Mouse (Mus musculus) left cerebral cortex, postnatal 25 days (tissue): ENCODE results near the gene Rufy4. TPM values are rescaled to one million over a fixed set of nuclear protein-coding genes. Genes with fewer than 3 reads are reported as not detected.
"Not testable (repeated sequence)": the region's sequence is repeated elsewhere in the genome, so short reads cannot be mapped to it uniquely, and the experiment has no call there.

Experiments used
- DNase-seq, 2 experiments: peaks; one replicate each; pipeline ENCODE4 v3.0.0; 2022; ENCODE audit warnings: low spot score in 2 of 2, mixed read lengths in 1 of 2
- intact Hi-C: fragments of 180-260 bp; cut with DNase I; formaldehyde crosslinking; loops from one replicate; pipeline ENCODE4 v1.15.1; 2025
- total RNA-seq, 2 experiments: library from RNA; stranded (reverse); gene quantifications; 2 replicates each; pipeline ENCODE4 v1.2.3; 2021

Rufy4 gene
- total RNA-seq, 2 experiments from 2014 or later: not detected

DNA sequence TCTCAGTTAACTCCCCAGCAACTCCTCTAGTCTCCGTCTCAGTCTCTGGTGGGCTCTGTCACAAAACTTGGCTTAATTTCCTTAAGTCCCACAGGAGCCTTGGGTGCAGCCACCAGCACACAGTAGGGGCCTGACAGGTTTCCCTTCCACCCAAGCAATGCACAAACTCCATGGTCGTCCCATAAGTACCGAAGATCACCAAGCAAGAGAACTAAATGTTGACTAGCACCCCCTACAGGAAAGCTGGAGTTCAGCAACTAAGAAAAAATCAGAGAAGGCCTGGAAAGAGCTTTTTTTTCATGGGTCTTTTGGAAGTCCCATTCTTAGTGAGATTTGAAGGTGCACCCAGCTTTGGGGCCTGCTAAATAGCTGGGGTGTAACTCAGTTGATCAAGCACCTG, 14.1 kb downstream of the Rufy4 start:
- DNase-seq: no peak
- intact Hi-C loops: no loop called here

DNA sequence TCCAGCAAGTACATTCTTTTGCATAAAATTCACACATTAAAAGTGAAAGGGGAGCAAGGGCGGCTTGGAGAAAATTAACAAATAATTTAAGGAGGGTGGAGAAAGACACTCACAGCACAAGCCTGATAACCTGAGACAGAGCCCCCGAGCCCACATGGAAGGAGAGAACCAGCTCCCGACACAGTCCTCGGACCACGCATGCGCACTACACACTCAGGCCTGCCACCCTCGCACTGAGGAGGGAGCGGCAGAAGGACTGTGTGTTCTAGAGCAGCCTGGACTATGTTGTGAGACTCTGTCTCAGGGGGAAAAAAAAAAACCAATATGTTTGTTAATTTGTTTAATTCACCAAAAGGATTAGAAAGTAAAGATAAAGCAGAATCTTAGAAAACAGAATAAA, 16.4 kb downstream of the Rufy4 start:
- intact Hi-C loops: no loop called here
- DNase-seq: no peak

DNA sequence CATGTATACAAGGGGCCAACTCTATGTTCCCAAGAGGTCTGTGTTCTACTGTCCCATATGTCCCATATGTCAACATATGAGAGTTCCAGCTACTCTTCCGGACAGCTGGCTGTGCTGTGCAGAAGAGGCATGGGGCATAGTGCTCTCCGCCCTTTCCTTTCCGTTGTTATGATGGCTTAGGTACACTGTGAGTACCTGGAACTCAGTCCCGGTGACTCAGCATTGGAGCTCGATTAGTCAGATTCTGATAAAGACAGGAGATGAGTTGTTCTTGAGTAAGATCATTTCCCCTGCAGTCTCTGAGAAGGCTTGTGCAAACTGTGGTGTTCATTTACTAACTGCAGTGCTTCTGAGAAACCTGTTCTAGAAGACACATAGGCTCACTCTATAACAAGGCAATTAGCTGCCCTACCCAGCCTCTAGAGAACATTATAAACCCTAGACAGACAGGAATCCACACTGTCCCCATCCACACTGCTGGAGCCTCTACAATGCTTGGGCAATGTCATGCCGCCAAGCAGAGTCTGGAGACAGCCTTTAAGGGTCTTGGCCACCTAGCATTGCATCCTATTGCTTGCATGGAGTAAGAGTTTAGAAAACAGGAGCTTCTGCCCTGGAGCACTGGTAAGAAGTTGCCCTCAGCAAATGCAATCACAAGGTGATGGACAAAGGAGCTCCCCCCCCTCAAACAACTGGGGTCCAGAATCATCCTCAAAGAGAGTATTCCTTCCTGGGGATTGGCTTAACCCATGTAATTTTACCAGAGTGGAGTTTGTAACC, 24.0 kb downstream of the Rufy4 start:
- intact Hi-C loops: no loop called here
- DNase-seq: no peak

DNA sequence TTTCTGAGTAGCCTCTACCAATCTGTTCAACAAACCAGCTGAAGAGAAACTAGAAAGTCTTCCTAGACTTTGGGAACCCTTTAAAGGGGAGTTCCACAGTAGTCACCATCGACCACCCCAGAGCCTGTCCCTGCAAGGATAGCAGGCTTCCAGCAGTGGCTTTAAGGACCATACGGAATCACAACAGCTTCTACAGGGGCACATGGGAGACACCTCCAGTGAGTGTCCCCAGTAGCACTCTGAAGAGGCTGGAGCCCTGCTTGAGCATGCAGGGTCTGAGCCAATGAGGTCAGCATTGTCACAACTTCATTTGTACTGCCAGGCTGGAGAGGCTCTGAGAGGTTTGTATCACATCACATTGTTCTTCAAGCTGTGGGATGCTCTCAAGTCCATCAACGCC, 24.8 kb downstream of the Rufy4 start:
- DNase-seq: no peak
- intact Hi-C loops: no loop called here

DNA sequence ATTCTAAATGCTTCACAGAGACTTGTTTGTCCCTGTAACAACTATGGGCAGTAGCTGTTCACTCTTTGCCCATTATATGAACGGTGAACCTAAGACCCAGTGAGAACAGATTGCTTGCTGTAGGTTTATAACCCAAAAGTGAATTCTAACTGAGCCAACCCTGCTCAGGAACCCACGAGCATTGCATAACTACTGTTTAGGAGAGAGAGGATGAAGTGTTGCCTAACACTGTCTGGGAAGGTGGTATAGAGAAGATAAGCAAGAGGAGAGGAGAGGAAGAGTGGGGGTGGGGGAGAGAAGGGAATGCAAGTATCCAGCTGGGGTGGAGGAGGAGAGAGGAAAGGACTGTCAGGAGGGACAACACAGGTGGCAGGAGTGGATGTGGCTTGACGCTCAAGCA, 25.8 kb downstream of the Rufy4 start:
- no peak for DNase-seq
- intact Hi-C loops: no loop called here

DNA sequence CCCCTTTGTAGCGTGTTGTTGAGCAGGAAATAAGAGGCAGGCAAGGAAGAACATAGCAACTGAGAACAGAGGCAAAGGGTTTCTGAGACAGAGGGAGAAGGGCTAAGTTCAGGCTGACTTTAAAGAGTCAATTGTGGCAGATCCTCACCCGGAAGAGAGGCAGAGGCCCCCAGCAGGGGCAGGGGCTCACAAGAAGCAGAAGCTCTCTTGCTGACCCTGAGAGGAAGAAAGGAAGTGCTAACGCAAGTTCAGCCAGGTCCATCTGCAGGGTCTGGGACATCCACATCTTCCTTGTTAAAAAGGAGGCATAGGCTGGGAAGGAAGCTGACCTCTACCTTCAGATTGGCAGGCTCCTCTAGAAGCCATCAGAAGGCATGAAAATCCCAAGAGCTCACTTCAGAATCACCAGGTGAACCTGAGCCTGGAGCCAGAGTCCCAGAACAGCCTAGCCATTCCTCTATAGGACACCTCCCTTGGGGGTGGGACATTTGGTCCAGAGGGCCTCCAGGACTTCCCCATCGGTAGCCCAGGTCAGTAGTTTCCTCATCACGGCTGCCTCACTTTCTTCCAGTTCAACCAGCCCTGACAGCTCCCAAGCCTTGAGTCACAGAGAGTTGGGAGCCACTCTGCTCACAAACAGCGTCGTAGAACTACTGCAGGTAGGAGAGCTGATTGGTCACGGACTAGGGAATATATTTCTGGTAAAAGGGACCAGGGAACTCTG, 28.3 kb downstream of the Rufy4 start, which contains the start of gene Cxcr2:
TSS of gene Cxcr2 (plus strand) at position 529 of the 724 bp plus-strand sequence.
- intact Hi-C loops: no loop called here
- no peak for DNase-seq

DNA sequence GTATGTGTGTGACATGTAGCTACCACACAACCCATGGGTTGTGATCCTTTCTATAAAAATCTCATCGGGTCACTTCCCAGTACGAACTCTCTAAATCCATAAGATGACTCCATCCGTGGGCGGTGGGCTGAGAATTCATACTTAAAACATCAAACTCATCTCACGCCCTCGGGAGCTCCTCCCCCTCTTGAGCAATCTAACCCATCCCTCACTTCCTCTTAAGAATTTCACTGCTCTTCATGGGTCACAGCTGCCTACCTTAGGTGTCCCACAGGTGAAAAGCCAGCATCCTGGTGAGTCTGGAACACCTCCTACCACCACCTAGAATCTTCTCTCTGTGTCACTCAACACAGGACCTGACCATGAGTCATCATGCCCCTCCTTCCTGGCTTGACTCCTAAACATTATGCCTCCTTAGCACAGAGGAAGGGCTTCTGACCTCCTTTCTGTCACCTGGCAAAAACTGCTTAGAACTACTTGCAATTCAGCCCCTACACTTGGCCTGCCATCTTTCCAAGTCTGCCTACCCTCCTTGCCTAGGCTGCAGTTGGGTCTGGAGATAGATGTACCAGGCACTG, 30.2 kb downstream of the Rufy4 start:
- intact Hi-C loops: no loop called here
- no peak for DNase-seq

DNA sequence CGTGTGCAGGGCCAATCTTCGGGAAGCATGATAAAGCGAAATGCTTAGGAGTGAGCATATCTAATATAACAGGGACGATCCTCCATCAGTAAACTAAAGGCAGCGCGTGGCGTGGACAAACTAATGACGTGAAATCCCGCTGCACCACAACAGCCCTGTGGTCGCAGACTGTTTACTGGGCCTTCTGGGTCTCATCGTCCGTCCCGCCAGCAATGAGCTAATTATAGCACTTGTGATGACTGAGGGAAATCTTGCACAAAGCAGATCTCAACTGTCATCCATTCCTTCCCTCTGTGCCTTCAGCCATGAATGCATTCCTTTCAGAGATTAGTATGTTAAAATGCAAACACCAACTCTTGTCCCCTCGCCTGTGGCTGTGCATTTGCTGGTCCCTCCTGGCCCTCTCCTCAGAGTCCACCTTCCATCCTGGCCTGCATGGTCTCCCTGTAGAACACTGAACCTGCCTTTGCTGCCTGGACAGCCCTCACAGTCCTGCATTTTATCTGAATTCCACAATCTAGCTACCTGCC, 31.1 kb downstream of the Rufy4 start:
- intact Hi-C loops: no loop called here
- no peak for DNase-seq

DNA sequence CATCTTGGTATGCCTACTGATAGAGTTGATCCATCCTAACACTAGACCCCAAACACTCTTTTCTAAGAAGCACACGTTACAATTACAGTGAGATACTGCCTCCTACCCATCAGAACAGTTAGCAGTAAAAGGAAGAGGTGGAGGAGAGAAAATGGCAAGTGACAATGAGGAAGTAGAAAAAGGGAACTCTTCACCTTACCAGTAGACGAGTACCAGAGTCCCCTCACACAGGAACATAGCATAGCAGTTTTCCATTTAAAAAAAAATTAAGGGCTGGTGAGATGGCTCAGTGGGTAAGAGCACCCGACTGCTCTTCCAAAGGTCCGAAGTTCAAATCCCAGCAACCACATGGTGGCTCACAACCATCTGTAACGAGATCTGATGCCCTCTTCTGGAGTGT, 34.3 kb downstream of the Rufy4 start:
- intact Hi-C loops, DNase-seq: not testable (repeated sequence)

DNA sequence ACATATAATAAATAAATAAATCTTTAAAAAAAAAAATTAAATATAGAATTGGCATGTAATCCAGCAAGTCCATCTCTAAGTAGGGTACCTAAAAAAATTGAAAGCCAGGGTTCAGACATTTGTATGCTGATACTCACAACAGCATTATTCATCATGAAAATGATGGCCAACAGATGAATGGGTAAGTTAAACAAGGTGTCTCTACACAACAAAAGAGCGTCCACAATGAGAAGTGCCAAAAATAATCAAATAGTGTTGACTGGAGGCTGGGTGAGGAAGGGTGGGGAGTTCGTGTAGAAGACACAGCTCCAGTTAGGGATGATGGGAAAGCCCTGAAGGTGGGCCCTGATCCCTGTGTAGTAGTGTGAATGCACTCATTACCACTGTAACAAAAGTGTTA, 34.7 kb downstream of the Rufy4 start:
- DNase-seq: no peak
- intact Hi-C loops: no loop called here

DNA sequence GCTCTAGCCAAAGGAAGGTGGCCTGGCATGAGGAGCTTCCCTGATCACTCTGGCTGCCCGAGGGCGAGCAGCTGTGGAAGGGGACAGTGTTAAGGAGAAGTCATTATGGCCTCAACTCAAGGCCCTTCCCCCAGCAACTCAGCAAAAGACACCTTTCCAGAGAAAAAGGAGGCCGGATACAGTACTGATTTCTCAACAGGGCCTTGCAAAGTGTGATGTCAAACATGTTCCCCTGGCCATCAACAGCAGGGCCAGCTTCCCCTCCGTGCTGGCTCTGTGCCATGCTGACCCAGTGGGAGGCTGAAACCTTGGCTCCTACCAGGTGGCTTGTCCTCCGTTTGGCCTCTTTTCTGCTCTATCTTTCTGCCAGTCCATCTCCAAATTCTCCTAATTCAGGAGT, 41.8 kb downstream of the Rufy4 start:
- intact Hi-C loops: no loop called here
- DNase-seq: no peak

DNA sequence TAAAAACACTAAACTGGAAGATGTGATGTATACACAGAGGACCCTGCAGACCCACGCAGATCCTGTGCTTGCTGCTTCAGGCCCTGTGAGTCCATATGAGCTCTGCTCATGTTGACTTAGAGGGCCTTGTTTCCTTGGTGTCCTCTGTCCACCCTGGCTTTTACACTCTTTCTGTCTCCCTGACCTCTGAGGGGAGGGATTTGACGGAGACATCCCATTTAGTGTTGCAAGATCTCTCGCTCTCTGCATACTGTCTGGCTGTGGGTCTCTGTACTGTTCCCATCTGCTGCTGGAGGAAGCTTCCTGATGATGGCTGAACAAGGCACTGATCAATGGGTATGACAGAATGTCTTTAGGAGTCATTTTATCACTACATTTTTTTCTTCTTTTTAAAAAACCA, 44.4 kb downstream of the Rufy4 start:
- DNase-seq: no peak
- intact Hi-C loops: no loop called here

DNA sequence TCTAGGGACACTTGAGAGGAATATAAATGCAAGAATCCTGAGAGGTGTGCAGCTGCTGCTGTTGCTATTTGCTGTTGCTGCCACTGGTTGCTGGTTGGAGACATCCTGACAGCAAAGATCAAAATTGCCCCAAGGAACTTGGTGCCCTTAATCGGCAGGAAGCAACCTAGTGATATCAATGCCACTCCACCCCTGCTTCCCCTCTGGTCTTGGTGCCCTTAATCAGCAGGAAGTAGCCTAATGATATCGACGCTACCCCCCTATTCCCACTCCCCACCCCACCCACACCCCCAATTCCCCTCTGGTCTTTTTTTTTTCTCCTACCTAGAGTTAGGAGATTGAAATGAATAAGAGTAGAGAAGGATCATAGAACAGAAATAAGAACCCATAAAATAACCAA, 47.4 kb downstream of the Rufy4 start:
- no peak for DNase-seq
- intact Hi-C loops: no loop called here

DNA sequence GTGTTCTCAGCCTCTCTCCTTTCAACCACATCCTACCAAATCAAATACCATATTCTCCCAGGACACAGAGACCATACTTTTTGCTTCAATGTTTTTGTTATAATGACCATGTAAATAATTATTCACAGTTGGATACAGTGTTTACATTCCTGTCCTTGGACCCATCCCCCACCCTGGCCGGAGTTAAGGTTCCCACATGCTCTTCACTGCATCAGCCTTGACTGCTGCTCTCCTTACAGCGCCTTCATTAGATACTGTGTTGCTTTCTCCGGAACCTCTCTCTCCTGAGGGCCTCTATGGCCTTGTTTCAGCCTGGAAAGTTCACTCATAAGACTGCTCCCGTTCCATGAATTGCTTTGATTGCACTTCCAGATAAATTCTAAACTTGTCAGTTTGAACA, 50.4 kb downstream of the Rufy4 start:
- no peak for DNase-seq
- intact Hi-C loops: no loop called here

DNA sequence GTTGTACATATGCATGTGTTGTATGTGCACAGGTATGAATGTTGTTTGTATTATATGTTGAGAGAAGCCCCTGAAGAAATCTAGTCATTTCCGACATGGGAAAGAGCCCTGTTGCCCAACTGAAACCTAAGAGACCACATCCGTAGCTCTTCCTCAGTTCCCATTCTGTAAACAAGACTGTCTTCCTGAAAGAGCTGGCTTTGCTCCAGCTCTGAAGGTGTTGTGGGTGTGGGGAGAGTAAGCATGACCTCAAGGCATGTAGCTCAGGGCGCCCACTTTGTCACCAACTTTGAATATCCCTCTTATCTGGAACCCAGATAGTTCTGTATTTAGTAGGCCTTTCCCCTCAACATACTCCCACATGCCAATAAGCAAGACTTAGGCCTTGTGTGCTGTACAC, 53.3 kb downstream of the Rufy4 start:
- intact Hi-C loops: no loop called here

DNA sequence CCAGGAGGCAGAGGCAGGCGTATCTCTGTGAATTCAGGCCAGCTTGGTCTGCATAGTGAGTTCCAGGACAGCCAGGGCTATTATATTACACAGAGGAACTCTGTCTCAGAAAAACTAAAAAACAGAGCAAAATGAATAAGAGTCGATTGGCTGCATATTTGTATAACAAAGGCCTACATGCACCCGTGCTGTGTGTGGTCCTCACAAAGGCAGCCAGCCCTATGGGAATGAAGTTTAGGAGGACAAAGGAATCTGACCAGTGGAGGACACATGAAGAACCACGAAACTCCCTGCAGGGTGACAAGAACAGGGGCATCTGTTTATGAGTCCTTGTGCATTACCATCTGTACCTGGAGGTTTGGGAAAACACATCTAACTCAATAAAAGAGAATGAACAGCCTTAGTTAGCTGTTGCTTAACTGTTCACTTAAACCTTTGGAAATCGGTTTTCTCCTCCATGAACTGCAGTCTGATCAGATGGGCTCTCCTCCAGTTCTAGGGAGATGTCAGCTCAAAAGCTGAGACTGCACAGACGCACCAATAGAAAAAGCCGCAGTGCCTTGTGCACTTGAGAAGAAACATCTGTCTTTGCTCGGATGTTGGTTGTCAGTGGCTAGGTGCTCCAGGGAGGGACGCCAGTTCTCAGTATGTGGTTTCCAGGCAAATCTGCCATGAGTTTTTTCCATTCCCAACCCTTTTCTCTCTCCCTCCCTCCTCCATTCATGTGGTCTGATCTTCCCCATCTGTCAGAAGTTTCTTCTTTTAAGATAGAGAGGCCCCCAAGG, 54.5 kb downstream of the Rufy4 start:
- intact Hi-C loops: no loop called here
- DNase-seq: no peak

More for the DNA sequence above, 53.3 kb downstream of the Rufy4 start:
- no peak for DNase-seq

DNA sequence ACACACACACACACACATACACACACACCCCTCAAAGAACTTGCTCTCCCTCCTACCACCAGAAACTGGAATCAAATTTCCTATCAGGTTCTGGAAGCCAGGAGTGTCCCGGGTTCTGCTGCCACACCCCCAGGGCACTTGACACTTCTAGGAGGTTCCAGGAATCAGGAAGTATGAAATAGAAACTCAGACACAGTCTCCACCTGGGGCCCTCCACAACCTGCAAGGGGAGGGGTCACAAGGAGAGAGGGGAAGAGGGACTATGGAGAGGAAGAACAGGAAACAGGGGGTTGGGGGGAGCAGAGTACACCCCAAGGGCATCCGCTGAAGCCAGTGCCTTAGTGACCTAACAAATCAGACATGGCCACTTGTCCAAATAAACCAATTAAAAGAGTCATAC, 56.1 kb downstream of the Rufy4 start:
- no peak for DNase-seq
- intact Hi-C loops: no loop called here

DNA sequence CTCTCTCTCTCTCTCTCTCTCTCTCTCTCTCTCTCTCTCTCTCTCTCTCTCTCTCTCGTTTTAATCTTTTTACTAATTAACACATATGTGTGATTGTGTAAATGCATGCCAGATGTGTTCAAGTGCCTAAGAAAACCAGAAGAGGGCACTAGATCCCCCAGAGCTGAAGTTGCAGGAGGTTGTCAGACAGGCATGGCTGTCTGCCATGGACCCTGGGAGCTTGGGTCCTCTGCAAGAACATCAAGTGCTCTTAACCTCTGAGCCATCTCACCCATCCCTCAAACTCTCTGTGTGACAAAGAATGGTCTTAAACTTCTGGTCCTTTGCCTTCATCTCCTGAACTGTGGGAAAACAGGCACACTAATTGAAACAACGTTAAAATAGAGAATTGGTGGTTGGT, 57.7 kb downstream of the Rufy4 start:
- DNase-seq: no peak
- intact Hi-C loops: no loop called here

DNA sequence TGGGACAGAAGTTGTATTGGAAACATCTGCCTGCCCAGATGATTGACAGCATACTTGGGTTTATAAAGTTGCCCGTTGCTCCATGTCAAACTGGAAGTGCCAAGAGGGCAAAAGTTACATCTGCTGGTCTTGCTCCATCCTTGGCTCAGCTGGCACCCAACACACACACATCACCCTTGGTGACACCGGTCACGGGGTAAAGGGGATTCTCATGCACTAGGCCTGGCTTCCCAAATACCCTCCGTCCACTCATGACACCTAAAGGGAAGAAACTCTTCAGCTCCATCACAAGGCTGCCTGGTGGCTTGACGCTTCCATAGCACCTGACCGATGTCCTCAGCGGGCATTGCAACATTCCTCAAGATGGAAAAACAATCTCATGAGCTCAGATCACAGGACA, 65.1 kb downstream of the Rufy4 start:
- intact Hi-C loops: no loop called here

DNA sequence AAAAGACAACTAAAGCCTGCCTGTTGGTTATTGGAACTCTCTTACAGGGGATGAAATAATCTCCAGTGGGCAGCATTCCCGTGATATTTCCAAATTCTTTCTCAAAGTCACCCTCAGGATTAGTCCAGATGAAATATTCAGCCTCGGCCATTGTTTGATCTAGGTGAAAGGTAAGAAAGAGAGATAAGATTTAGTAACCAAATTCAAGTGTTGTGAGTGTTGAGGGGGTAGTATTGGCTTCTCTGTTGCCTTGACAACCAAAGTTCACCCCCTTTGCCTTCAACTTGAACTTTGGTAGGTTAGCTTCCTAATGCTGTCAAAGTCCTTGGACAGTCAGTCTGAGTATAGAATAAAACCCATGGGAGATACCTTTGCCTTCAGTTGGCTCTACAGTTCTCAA, 67.4 kb downstream of the Rufy4 start:
- DNase-seq: no peak
- intact Hi-C loops: no loop called here

More for the DNA sequence above, 65.1 kb downstream of the Rufy4 start:
- no peak for DNase-seq
